Mouse (Mus musculus) mouse trophoblast stem cell (cell line): ENCODE data around the gene Svip.

Experiments used
- in situ Hi-C, 2 experiments: fragments of 300-500 bp; cut with MseI, MboI; formaldehyde crosslinking; loops; 2 replicates in 1 of 2; 3 replicates in 1 of 2; pipeline ENCODE4 v1.15.1; 2025

Gene Svip

DNA sequence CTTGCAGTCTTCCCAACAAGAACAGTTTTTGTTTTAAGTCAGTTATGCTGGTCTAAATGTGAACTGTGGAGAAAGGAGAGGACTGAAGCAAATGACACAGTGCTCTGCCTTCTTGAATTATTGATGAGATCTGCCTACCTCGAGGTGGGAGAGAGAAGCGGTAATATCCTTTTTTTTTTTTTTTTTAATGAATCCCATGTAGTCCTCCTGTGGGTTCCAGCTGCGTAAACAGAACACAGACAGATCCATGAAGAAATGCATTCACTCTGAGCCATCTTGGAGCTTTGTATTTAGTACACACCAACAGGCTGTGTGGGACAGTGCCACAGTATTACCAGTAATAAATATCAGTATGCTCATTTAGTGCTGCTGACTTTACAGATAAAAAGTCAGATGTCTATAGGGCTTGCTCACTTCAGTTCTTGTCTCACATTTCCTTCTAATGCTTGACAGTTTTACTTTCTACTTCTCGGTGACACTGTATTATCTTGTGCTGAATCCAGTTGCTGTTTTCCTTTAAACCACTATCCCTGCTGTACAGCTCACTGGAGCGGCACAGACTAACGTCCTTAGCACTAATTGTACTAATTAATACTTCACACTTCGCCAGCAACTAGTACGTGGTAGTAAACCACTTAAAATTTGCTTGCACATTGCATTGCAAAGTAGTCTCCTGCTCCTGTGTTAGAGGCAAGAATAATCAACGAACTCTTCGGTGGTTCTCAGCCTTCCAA is 43.4 kb downstream of the Svip start:
- in situ Hi-C loops: no loop called here

DNA sequence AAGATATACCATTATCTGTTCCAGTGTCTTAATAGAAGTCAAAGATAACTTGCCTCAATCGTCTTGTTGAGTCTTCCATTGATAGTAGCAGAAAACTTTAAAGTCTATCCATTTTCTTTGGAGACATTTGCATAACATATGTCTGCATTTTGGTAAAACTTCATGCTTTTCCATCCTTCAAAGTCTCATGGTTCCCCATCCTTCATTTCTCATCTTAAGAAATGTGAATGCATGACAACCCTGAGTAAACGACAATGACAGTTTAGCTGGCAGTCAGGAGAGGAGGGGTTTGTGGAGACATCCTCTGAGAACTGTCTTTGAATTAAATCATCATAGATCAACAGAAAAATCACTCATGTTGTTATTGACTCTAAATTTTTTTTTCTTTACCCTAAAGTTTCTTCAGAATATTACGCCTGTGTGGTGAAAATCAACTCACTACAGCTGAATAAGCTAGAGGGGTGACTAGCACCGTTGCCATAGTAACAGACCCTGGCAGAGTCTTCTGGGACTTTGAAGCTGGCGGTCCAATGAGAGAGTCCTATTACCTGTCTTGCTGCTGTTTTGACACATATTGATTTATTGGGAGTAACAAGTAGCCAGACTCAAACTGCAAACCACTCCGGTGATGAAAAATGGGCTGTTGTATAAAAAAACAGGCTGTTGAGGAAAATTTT is 45.0 kb downstream of the Svip start:
- in situ Hi-C loops: no loop called here

DNA sequence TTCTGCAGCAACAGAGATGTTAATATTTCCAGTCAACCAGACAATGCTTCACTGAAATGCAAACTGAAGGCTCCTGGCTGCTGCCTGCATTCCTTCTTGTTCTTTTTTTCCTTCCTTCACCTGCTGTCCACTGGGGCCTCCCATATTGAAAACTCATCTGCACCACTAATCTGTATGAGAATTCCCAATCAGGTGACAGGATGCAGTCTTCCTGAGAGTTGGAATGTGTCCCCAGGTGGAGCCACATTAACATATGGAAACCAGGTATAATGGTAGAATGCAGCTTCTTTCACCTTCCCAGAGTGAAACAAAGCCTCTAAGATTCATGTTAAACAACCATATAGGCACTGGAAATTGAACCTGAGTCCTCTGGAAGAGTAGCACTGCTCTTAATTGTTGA is 48.1 kb downstream of the Svip start:
- in situ Hi-C loops: no loop called here

DNA sequence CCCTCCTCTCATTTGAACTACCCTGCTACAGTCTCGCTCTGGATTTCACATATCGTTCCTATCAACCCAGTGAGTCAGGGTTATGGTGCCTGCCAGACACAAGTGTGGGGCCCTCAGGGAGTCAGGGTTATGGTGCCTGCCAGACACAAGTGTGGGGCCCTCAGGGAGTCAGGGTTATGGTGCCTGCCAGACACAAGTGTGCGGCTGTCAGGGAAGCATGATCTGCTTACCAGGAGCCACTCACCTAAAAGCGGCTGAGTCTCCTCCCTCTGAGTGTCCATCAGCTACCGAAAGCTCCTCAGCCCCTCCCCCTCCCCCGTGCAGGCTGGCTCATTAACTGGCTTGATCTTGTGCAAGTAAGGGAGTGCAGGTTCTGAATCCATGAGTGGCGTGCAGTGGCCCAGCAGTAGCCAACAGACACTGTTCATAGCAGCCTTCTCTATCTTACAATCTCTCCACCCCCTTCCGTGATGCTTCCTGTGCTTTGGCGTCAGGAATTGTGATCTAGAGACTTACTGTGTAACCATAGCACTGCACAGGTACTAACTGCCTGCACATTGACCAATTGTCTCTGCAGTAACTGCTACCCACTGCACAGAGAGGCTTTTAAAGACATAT is 50.3 kb downstream of the Svip start:
- in situ Hi-C loops: no loop called here
